Mouse (Mus musculus): ENCODE results near the gene Sult3a1.
"Not testable (repeated sequence)": the region's sequence is repeated elsewhere in the genome, so short reads cannot be mapped to it uniquely, and the experiment has no call there.

Sult3a1 gene

GRCm38 (mm10) chr10:33857421-33857820, at the start of gene Sult3a1:
TSS of gene Sult3a1 (plus strand) at chr10:33857721.
- DNase-seq (ENCODE audit: low read depth, low spot score) = no peak

- no peak for DNase-seq (ENCODE audit: low read depth, low spot score)
These were observed 45.7 kb upstream of the Sult3a1 start for GRCm38 (mm10) chr10:33811807-33812206.

- DNase-seq (ENCODE audit: low read depth, low spot score) = no peak
These were observed 43.3 kb upstream of the Sult3a1 start for GRCm38 (mm10) chr10:33814266-33814665.

GRCm38 (mm10) chr10:33816923-33817322, 40.6 kb upstream of the Sult3a1 start:
- no peak for DNase-seq (ENCODE audit: low read depth, low spot score)

GRCm38 (mm10) chr10:33820892-33821291, 36.6 kb upstream of the Sult3a1 start:
- DNase-seq (ENCODE audit: low read depth, low spot score) = no peak

GRCm38 (mm10) chr10:33865994-33866393, 8.5 kb downstream of the Sult3a1 start:
- no peak for DNase-seq (ENCODE audit: low read depth, low spot score)

- no peak for DNase-seq (ENCODE audit: low read depth, low spot score)
These were observed 12.9 kb downstream of the Sult3a1 start for GRCm38 (mm10) chr10:33870441-33870840.

GRCm38 (mm10) chr10:33872672-33873398, 15.3 kb downstream of the Sult3a1 start:
- DNase-seq (ENCODE audit: low read depth, low spot score) = no peak

GRCm38 (mm10) chr10:33882411-33882810, 24.9 kb downstream of the Sult3a1 start:
- DNase-seq (ENCODE audit: low read depth, low spot score) = not testable (repeated sequence)

GRCm38 (mm10) chr10:33901520-33901919, 44.0 kb downstream of the Sult3a1 start:
- not testable (repeated sequence) for DNase-seq (ENCODE audit: low read depth, low spot score)

- DNase-seq (ENCODE audit: low read depth, low spot score) = peak; percentile 64
These were observed 47.3 kb downstream of the Sult3a1 start, which contains the start of gene Rsph4a for GRCm38 (mm10) chr10:33904530-33905481. TSS of gene Rsph4a (plus strand) at chr10:33905111.

GRCm38 (mm10) chr10:33905489-33905888, 48.0 kb downstream of the Sult3a1 start:
- no peak for DNase-seq (ENCODE audit: low read depth, low spot score)
